Mouse (Mus musculus) olfactory bulb, adult 2 months (tissue): ENCODE data around the gene Cdh18.

Experiments used
- CTCF ChIP-seq: fragments of 200-500 bp; IDR thresholded peaks from 2 replicates; pipeline ENCODE4 v1.5.1; 2012; ENCODE audit warnings: low read depth, mild to moderate bottlenecking, low read length, moderate library complexity; ENCODE audit not compliant: insufficient read depth
- POLR2A ChIP-seq: fragments of 200-500 bp; IDR thresholded peaks from 2 replicates; pipeline ENCODE4 v1.6.1; 2012; ENCODE audit warnings: mild to moderate bottlenecking, low read depth, low read length, moderate library complexity; ENCODE audit not compliant: insufficient read depth

GRCm38 (mm10) chr15:22837173-22837572 is 288.4 kb downstream of the Cdh18 start:
- TF ChIP-seq CTCF (no peak), POLR2A (no peak)
